ENCODE assay signal across 21 mouse cellular contexts in genomic region chr13:69577181-69577834, GRCm38 (mm10). TPM values are rescaled to one million over a fixed set of nuclear protein-coding genes. Genes with fewer than 3 reads are reported as not detected.
A peak's percentile ranks its signal among the peaks of the same experiment; 100 is the strongest.
DNase-seq lines count a peak whose midpoint lies in the region; ATAC-seq and TF ChIP-seq lines count a peak whose summit lies in the region.
"Had no signal": no experiment of that assay in that cellular context is flagged by ENCODE, and none has a peak within 500 bp of the region (broad histone marks: within the 10 kb centered on the region; RNA-seq: fewer than 3 reads in every experiment).

No protein-coding gene starts in this region.

- peak overlapping the region; percentile 69 for H3K27ac ChIP-seq in layer of hippocampus, adult 2 months
- H3K27ac ChIP-seq in midbrain, postnatal 0 days (ENCODE audit: low read depth, low read length) = no peak overlapping the region
- no peak overlapping the region for H3K27ac ChIP-seq in midbrain, embryonic 11.5 days (ENCODE audit: low read depth, low read length)
- H3K27ac ChIP-seq: embryonic facial prominence, embryonic 10.5 days; embryonic facial prominence, embryonic 13.5 days; forebrain, embryonic 12.5 days; forebrain, embryonic 15.5 days; hindbrain, embryonic 12.5 days; hindbrain, embryonic 15.5 days had no signal

- no peak overlapping the region for H3K4me2 ChIP-seq in midbrain, postnatal 0 days (ENCODE audit: low read depth, low read length, poor library complexity, severe bottlenecking)
- H3K4me2 ChIP-seq in midbrain, embryonic 11.5 days = no peak overlapping the region
- H3K4me2 ChIP-seq: embryonic facial prominence, embryonic 13.5 days; forebrain, embryonic 12.5 days; forebrain, embryonic 15.5 days; heart, embryonic 11.5 days; hindbrain, embryonic 12.5 days; hindbrain, embryonic 15.5 days had no signal

- peak; percentile 26 for DNase-seq in adrenal gland, adult 2 months
- no peak for DNase-seq in adrenal gland, adult (ENCODE audit: inconsistent age in 2 of 2, low spot score in 1 of 2)
- peak; percentile 22 for DNase-seq in cerebellum, postnatal 14 days
- no peak for DNase-seq in cerebellum, postnatal 4 days (ENCODE audit: low spot score in 2 of 2)
- no peak for DNase-seq in layer of hippocampus, adult 2 months (ENCODE audit: low spot score in 2 of 2)
- DNase-seq in layer of hippocampus, postnatal 36 days = no peak
- no peak for DNase-seq in midbrain, postnatal 0 days (ENCODE audit: low spot score)
- DNase-seq in midbrain, embryonic 11.5 days (ENCODE audit: low spot score, missing footprints) = no peak
- DNase-seq: adrenal gland, adult 8-10 months; adrenal gland, postnatal 25 days; embryo, embryonic 11 days; gastrocnemius, postnatal 25 days had no signal

- no peaks in the 10 kb centered on the region for H3K27me3 ChIP-seq in midbrain, postnatal 0 days (ENCODE audit: insufficient read depth, low read length)
- no peaks in the 10 kb centered on the region for H3K27me3 ChIP-seq in midbrain, embryonic 11.5 days (ENCODE audit: control insufficient read depth, insufficient read depth, low read length)
- H3K27me3 ChIP-seq: embryonic facial prominence, embryonic 13.5 days; forebrain, embryonic 12.5 days; forebrain, embryonic 15.5 days; hindbrain, embryonic 12.5 days; hindbrain, embryonic 15.5 days had no signal

- no peak for TF ChIP-seq CTCF in layer of hippocampus, adult 2 months (conservative IDR thresholded peaks at IDR 0.05)
- TF ChIP-seq CTCF in midbrain, postnatal 0 days (IDR thresholded peaks at IDR 0.05) = no peak

- no peak overlapping the region for H3K9ac ChIP-seq in midbrain, postnatal 0 days (replicated peaks; ENCODE audit: low read length, poor library complexity, severe bottlenecking)
- H3K9ac ChIP-seq in midbrain, embryonic 11.5 days (ENCODE audit: low read length) = no peak overlapping the region
- H3K9ac ChIP-seq: embryonic facial prominence, embryonic 13.5 days; forebrain, embryonic 12.5 days; forebrain, embryonic 15.5 days; hindbrain, embryonic 12.5 days; hindbrain, embryonic 15.5 days had no signal

- WGBS in midbrain, postnatal 0 days = 91% methylated on average over 16 of the region's 16 CpGs
- 88% methylated on average over 16 of the region's 16 CpGs for WGBS in midbrain, embryonic 11.5 days

- H3K4me1 ChIP-seq in midbrain, postnatal 0 days (ENCODE audit: insufficient read depth, low read length) = no peaks in the 10 kb centered on the region
- no peaks in the 10 kb centered on the region for H3K4me1 ChIP-seq in midbrain, embryonic 11.5 days (ENCODE audit: control insufficient read depth, insufficient read depth, low read length)
- H3K4me1 ChIP-seq: embryonic facial prominence, embryonic 10.5 days; embryonic facial prominence, embryonic 13.5 days; forebrain, embryonic 12.5 days; forebrain, embryonic 15.5 days; hindbrain, embryonic 12.5 days; hindbrain, embryonic 15.5 days had no signal

- no peaks in the 10 kb centered on the region for H3K36me3 ChIP-seq in midbrain, postnatal 0 days (ENCODE audit: insufficient read depth, low read length)
- no peaks in the 10 kb centered on the region for H3K36me3 ChIP-seq in midbrain, embryonic 11.5 days (ENCODE audit: control insufficient read depth, insufficient read depth, low read length)
- H3K36me3 ChIP-seq: embryonic facial prominence, embryonic 10.5 days; embryonic facial prominence, embryonic 13.5 days; forebrain, embryonic 12.5 days; forebrain, embryonic 15.5 days; hindbrain, embryonic 12.5 days; hindbrain, embryonic 15.5 days had no signal

- 0 out of 2 replicates have a peak, but pooled peaks have one; percentile 34 for ATAC-seq in midbrain, postnatal 0 days (ENCODE audit: low FRiP score)
- no peak for ATAC-seq in midbrain, embryonic 11.5 days (ENCODE audit: low FRiP score)
- ATAC-seq: activated CD4-positive, CD25-positive, alpha-beta regulatory T cell, adult 4 months; forebrain, embryonic 15.5 days had no signal

- no peaks in the 10 kb centered on the region for H3K9me3 ChIP-seq in midbrain, postnatal 0 days (ENCODE audit: low read length)
- no peaks in the 10 kb centered on the region for H3K9me3 ChIP-seq in midbrain, embryonic 11.5 days (ENCODE audit: control insufficient read depth, low read length)
- H3K9me3 ChIP-seq: embryonic facial prominence, embryonic 10.5 days; embryonic facial prominence, embryonic 13.5 days; forebrain, embryonic 12.5 days; forebrain, embryonic 15.5 days; hindbrain, embryonic 12.5 days; hindbrain, embryonic 15.5 days had no signal

- no peak overlapping the region for H3K4me3 ChIP-seq in layer of hippocampus, adult 2 months
- H3K4me3 ChIP-seq in midbrain, postnatal 0 days (ENCODE audit: low read depth, low read length) = no peak overlapping the region
- H3K4me3 ChIP-seq in midbrain, embryonic 11.5 days (ENCODE audit: low read depth, low read length) = no peak overlapping the region
- H3K4me3 ChIP-seq: embryonic facial prominence, embryonic 10.5 days; embryonic facial prominence, embryonic 13.5 days; erythroblast, embryonic 14.5 days; forebrain, embryonic 12.5 days; forebrain, embryonic 15.5 days; hindbrain, embryonic 12.5 days; hindbrain, embryonic 15.5 days had no signal

RNA-seq across cellular contexts. Expression of gene Srd5a1, which starts 33.9 kb away (rescaled TPM):
- 10 to 100 TPM in 1 of 2 experiments, 1 to 10 TPM in 1; 9.4 to 13.9 TPM for total RNA-seq in adrenal gland, adult 2 months (2021)
- 35.0 and 41.6 TPM in 2 replicates for polyA plus RNA-seq in adrenal gland, adult 2 months (2012; rRNA removed)
- total RNA-seq in layer of hippocampus, adult 2 months (2021) = 1 to 10 TPM; 8.2 to 8.6 TPM
- total RNA-seq in layer of hippocampus, postnatal 36 days (2021) = 10 to 100 TPM in 1 of 2 experiments, 1 to 10 TPM in 1; 8.6 to 11.8 TPM
- total RNA-seq in midbrain, postnatal 0 days (2014; rRNA removed) = 20.6 and 22.9 TPM in 2 replicates
- polyA plus RNA-seq in midbrain, postnatal 0 days (2015; fragmentation: Nextera tagmentation; extraction: Ambion mirVana) = 35.9 and 36.3 TPM in 2 replicates
- polyA plus RNA-seq in midbrain, embryonic 11.5 days (2014; fragmentation: Nextera tagmentation; extraction: Ambion mirVana) = 19.4 and 24.9 TPM in 2 replicates

RNA-seq across cellular contexts. Expression of gene Tent4a, which starts 42.9 kb away (rescaled TPM):
- 10 to 100 TPM; 18.8 to 18.9 TPM for total RNA-seq in adrenal gland, adult 2 months (2021)
- polyA plus RNA-seq in adrenal gland, adult 2 months (2012; rRNA removed) = 22.7 and 24.0 TPM in 2 replicates
- total RNA-seq in layer of hippocampus, adult 2 months (2021) = 10 to 100 TPM; 44.0 to 46.4 TPM
- total RNA-seq in layer of hippocampus, postnatal 36 days (2021) = 10 to 100 TPM; 47.0 to 49.1 TPM
- 26.1 TPM in 2 replicates for total RNA-seq in midbrain, postnatal 0 days (2014; rRNA removed)
- 4.5 and 5.2 TPM in 2 replicates for polyA plus RNA-seq in midbrain, postnatal 0 days (2015; fragmentation: Nextera tagmentation; extraction: Ambion mirVana)
- polyA plus RNA-seq in midbrain, embryonic 11.5 days (2014; fragmentation: Nextera tagmentation; extraction: Ambion mirVana) = 6.8 and 7.5 TPM in 2 replicates

RNA-seq across cellular contexts. Expression of gene Nsun2, which starts 43.8 kb away (rescaled TPM):
- total RNA-seq in adrenal gland, adult 2 months (2021) = 100 to 1,000 TPM in 1 of 2 experiments, 10 to 100 TPM in 1; 92.2 to 113 TPM
- 22.7 and 31.0 TPM in 2 replicates for polyA plus RNA-seq in adrenal gland, adult 2 months (2012; rRNA removed)
- 10 to 100 TPM; 99.2 to 99.8 TPM for total RNA-seq in layer of hippocampus, adult 2 months (2021)
- 10 to 100 TPM; 88.2 to 97.5 TPM for total RNA-seq in layer of hippocampus, postnatal 36 days (2021)
- total RNA-seq in midbrain, postnatal 0 days (2014; rRNA removed) = 51.1 and 60.3 TPM in 2 replicates
- polyA plus RNA-seq in midbrain, postnatal 0 days (2015; fragmentation: Nextera tagmentation; extraction: Ambion mirVana) = 56.7 and 60.2 TPM in 2 replicates
- 122 and 125 TPM in 2 replicates for polyA plus RNA-seq in midbrain, embryonic 11.5 days (2014; fragmentation: Nextera tagmentation; extraction: Ambion mirVana)

Comparison
In these comparisons a context has a peak if more than half of its experiments do, and no peak if none do; other contexts are left out.
1. DNase-seq: peak in adrenal gland, adult 2 months (single experiment) and cerebellum, postnatal 14 days (2 of 2); none in adrenal gland, adult (0 of 2), cerebellum, postnatal 4 days (0 of 2), layer of hippocampus, adult 2 months (0 of 2), layer of hippocampus, postnatal 36 days (0 of 2), midbrain, postnatal 0 days (single experiment) and midbrain, embryonic 11.5 days (single experiment).